Mouse (Mus musculus): ENCODE measurements around the gene Mkln1. TPM values are rescaled to one million over a fixed set of nuclear protein-coding genes. Genes with fewer than 3 reads are reported as not detected.

Mkln1 gene
- polyA plus RNA-seq, 1 experiment, result 21.0 TPM

- H3K4me1 ChIP-seq (ENCODE audit: control insufficient read depth, insufficient read depth, insufficient read length), result no peaks in the 10 kb centered on the region
- no peak for TF ChIP-seq CTCF (IDR thresholded peaks at IDR 0.05; ENCODE audit: extremely low read depth, insufficient read depth, insufficient read length, insufficient replicate concordance)
- TF ChIP-seq POLR2A (IDR thresholded peaks at IDR 0.05; ENCODE audit: low read depth, low read length), result no peak
- H3K4me3 ChIP-seq (ENCODE audit: extremely low read depth, insufficient read depth, insufficient read length), result no peak overlapping the region
- no peaks in the 10 kb centered on the region for H3K27me3 ChIP-seq (ENCODE audit: control insufficient read depth, insufficient read depth, low read length)
- no peak overlapping the region for H3K27ac ChIP-seq (ENCODE audit: insufficient read depth, low read length)
- H3K36me3 ChIP-seq (ENCODE audit: control insufficient read depth, insufficient read depth, low read length), result peaks cover 14% of the 10 kb centered on the region
- DNase-seq (ENCODE audit: low read depth in 1 of 2, low spot score in 2 of 2), result no peak
- 97% methylated on average over 10 of the region's 10 CpGs for WGBS
Observed at GRCm38 (mm10) chr6:31499836-31500235, 101.3 kb downstream of the Mkln1 start.

GRCm38 (mm10) chr6:31500260-31500659, 101.7 kb downstream of the Mkln1 start:
- TF ChIP-seq POLR2A (IDR thresholded peaks at IDR 0.05; ENCODE audit: low read depth, low read length) (no peak), CTCF (IDR thresholded peaks at IDR 0.05; ENCODE audit: extremely low read depth, insufficient read depth, insufficient read length, insufficient replicate concordance) (no peak)
- Histone ChIP-seq H3K27me3 (ENCODE audit: control insufficient read depth, insufficient read depth, low read length) (no peaks in the 10 kb centered on the region), H3K36me3 (ENCODE audit: control insufficient read depth, insufficient read depth, low read length) (peaks cover 14% of the 10 kb centered on the region), H3K4me1 (ENCODE audit: control insufficient read depth, insufficient read depth, insufficient read length) (no peaks in the 10 kb centered on the region), H3K4me3 (ENCODE audit: extremely low read depth, insufficient read depth, insufficient read length) (no peak overlapping the region), H3K27ac (ENCODE audit: insufficient read depth, low read length) (no peak overlapping the region)
- WGBS, result 93% methylated on average over 2 of the region's 2 CpGs
- no peak for DNase-seq (ENCODE audit: low read depth in 1 of 2, low spot score in 2 of 2)

- no peaks in the 10 kb centered on the region for H3K4me1 ChIP-seq (ENCODE audit: control insufficient read depth, insufficient read depth, insufficient read length)
- H3K27me3 ChIP-seq (ENCODE audit: control insufficient read depth, insufficient read depth, low read length), result no peaks in the 10 kb centered on the region
- H3K4me3 ChIP-seq (ENCODE audit: extremely low read depth, insufficient read depth, insufficient read length), result no peak overlapping the region
- H3K36me3 ChIP-seq (ENCODE audit: control insufficient read depth, insufficient read depth, low read length), result peaks cover 14% of the 10 kb centered on the region
- no peak overlapping the region for H3K27ac ChIP-seq (ENCODE audit: insufficient read depth, low read length)
- TF ChIP-seq POLR2A (IDR thresholded peaks at IDR 0.05; ENCODE audit: low read depth, low read length), result no peak
- no peak for TF ChIP-seq CTCF (IDR thresholded peaks at IDR 0.05; ENCODE audit: extremely low read depth, insufficient read depth, insufficient read length, insufficient replicate concordance)
- DNase-seq (ENCODE audit: low read depth in 1 of 2, low spot score in 2 of 2), result no peak
Observed at GRCm38 (mm10) chr6:31500691-31501090, 102.2 kb downstream of the Mkln1 start.

DNA sequence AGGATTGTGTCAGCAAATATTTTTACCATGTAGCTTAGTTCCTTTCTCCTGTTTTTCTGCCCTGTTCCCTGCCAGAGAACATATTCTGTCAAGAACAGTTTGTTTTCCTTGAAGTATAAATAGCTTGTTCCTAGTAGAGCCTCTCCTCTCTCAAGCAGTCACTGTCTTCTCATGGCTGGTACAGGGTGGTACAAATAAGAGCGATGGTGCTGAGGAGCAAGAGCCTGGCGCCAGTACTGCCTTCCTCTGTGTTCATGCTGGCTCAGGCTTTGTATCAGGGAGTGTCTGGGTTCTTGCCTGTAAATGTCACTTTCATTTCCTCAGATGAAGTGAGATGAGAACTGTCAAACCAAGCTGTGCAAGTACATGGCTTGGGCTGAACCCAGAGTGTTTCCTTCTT, 104.1 kb downstream of the Mkln1 start:
- Histone ChIP-seq H3K4me1 (ENCODE audit: control insufficient read depth, insufficient read depth, insufficient read length) (no peaks in the 10 kb centered on the region), H3K27me3 (ENCODE audit: control insufficient read depth, insufficient read depth, low read length) (no peaks in the 10 kb centered on the region), H3K36me3 (ENCODE audit: control insufficient read depth, insufficient read depth, low read length) (peaks cover 11% of the 10 kb centered on the region), H3K27ac (ENCODE audit: insufficient read depth, low read length) (no peak overlapping the region), H3K4me3 (ENCODE audit: extremely low read depth, insufficient read depth, insufficient read length) (no peak overlapping the region)
- TF ChIP-seq POLR2A (IDR thresholded peaks at IDR 0.05; ENCODE audit: low read depth, low read length) (no peak), CTCF (IDR thresholded peaks at IDR 0.05; ENCODE audit: extremely low read depth, insufficient read depth, insufficient read length, insufficient replicate concordance) (no peak)
- DNase-seq (ENCODE audit: low read depth in 1 of 2, low spot score in 2 of 2), result no peak
- WGBS, result 90% methylated on average over 2 of the region's 2 CpGs

- TF ChIP-seq CTCF (IDR thresholded peaks at IDR 0.05; ENCODE audit: extremely low read depth, insufficient read depth, insufficient read length, insufficient replicate concordance) (no peak), POLR2A (IDR thresholded peaks at IDR 0.05; ENCODE audit: low read depth, low read length) (no peak)
- DNase-seq (ENCODE audit: low read depth in 1 of 2, low spot score in 2 of 2), result no peak
- Histone ChIP-seq H3K27me3 (ENCODE audit: control insufficient read depth, insufficient read depth, low read length) (no peaks in the 10 kb centered on the region), H3K4me3 (ENCODE audit: extremely low read depth, insufficient read depth, insufficient read length) (no peak overlapping the region), H3K36me3 (ENCODE audit: control insufficient read depth, insufficient read depth, low read length) (peaks cover 7% of the 10 kb centered on the region), H3K27ac (ENCODE audit: insufficient read depth, low read length) (no peak overlapping the region), H3K4me1 (ENCODE audit: control insufficient read depth, insufficient read depth, insufficient read length) (no peaks in the 10 kb centered on the region; the same call in 1 of the 2 replicates)
- WGBS, result 81% methylated on average over 6 of the region's 6 CpGs
Observed at GRCm38 (mm10) chr6:31513726-31514125, 115.2 kb downstream of the Mkln1 start.

DNA sequence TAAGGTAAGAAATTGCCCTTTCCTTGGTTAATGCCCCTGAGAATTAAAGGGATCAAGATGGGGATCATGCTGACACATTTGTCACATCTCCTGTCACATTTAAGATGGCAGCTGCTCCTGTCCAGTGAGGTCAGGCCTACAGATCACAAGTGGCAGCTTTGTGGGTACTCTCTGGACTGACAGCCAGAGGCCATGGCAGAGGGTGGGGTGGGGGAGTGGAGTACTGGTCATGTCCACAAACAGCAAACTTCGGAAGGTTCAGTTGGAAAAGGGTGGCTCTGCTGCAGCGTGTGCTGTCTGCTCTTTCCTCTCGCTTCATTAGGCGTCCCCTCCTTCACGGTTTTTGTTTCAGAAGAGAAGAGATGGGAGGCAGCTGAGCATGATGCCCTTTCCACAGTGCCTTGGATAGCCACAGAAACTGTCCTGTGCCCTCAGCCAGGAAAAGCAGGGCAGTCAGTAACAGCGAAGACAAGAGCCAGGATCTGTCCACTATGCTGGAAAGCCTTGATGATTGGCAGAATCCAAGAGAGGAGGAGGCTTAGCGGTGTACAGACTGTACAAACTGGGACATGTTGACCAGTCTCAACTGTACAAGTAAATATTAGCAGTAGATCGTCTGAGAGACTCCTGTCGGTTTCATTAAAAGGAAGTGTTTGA, 119.3 kb downstream of the Mkln1 start:
- Histone ChIP-seq H3K27me3 (ENCODE audit: control insufficient read depth, insufficient read depth, low read length) (no peaks in the 10 kb centered on the region), H3K4me3 (ENCODE audit: extremely low read depth, insufficient read depth, insufficient read length) (no peak overlapping the region), H3K27ac (ENCODE audit: insufficient read depth, low read length) (peak overlapping the region; percentile 50), H3K4me1 (ENCODE audit: control insufficient read depth, insufficient read depth, insufficient read length) (no peaks in the 10 kb centered on the region; the same call in 1 of the 2 replicates), H3K36me3 (ENCODE audit: control insufficient read depth, insufficient read depth, low read length) (peaks cover 5% of the 10 kb centered on the region)
- no peak for DNase-seq (ENCODE audit: low read depth in 1 of 2, low spot score in 2 of 2)
- TF ChIP-seq CTCF (IDR thresholded peaks at IDR 0.05; ENCODE audit: extremely low read depth, insufficient read depth, insufficient read length, insufficient replicate concordance), result no peak
- TF ChIP-seq POLR2A (IDR thresholded peaks at IDR 0.05; ENCODE audit: low read depth, low read length), result no peak
- 75% methylated on average over 9 of the region's 9 CpGs for WGBS

DNA sequence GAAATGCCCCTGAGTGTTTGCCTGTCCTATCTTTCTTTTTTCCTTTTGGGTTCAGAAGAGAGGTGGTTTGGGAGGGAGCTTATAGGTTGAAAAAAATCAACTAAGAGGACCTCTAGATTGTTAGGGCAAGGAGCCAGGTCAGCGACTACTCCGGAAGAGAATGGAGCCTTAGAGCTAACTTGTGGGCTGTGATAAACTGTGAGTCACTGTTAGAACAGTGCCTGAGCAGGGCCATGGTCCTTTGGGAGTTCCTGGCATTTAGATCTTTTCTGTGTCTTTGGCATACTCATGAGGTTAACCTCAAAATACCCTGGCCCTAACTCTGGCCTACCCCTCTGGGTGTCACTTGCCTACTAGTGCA, 119.8 kb downstream of the Mkln1 start:
- peaks cover 3% of the 10 kb centered on the region; the same call in 1 of the 2 replicates for H3K36me3 ChIP-seq (ENCODE audit: control insufficient read depth, insufficient read depth, low read length)
- no peaks in the 10 kb centered on the region for H3K27me3 ChIP-seq (ENCODE audit: control insufficient read depth, insufficient read depth, low read length)
- WGBS, result 36% methylated on average over 2 of the region's 2 CpGs
- no peak overlapping the region for H3K4me3 ChIP-seq (ENCODE audit: extremely low read depth, insufficient read depth, insufficient read length)
- H3K4me1 ChIP-seq (ENCODE audit: control insufficient read depth, insufficient read depth, insufficient read length), result no peaks in the 10 kb centered on the region; the same call in 1 of the 2 replicates
- H3K27ac ChIP-seq (ENCODE audit: insufficient read depth, low read length), result no peak overlapping the region
- DNase-seq (ENCODE audit: low read depth in 1 of 2, low spot score in 2 of 2), result no peak
- no peak for TF ChIP-seq POLR2A (IDR thresholded peaks at IDR 0.05; ENCODE audit: low read depth, low read length)
- no peak for TF ChIP-seq CTCF (IDR thresholded peaks at IDR 0.05; ENCODE audit: extremely low read depth, insufficient read depth, insufficient read length, insufficient replicate concordance)

All from spleen, adult 2 months (tissue).